Mouse (Mus musculus) hindbrain, embryonic 14.5 days (tissue): ENCODE measurements around the gene Phf6. TPM values are rescaled to one million over a fixed set of nuclear protein-coding genes. Genes with fewer than 3 reads are reported as not detected.

Source experiments
- ATAC-seq: fragments of 200-750 bp; cut with Nextera tagmentation; 2 replicates; pipeline ENCODE4 v1.8.0; 2017; ENCODE audit warnings: moderate number of reproducible peaks, mild to moderate bottlenecking, moderate TSS enrichment, moderate library complexity; ENCODE audit not compliant: low FRiP score
- DNase-seq: peaks from one replicate; pipeline ENCODE4 v3.0.0-alpha.2; 2015; ENCODE audit warnings: low spot score
- H3K27ac ChIP-seq: fragments of 300-500 bp; sonication (generic); 2 replicates; pipeline ENCODE4 v1.5.1; 2014; ENCODE audit warnings: mild to moderate bottlenecking, moderate library complexity
- H3K27me3 ChIP-seq: fragments of 300-500 bp; sonication (generic); 2 replicates; pipeline ENCODE4 v1.6.1; 2014; ENCODE audit warnings: mild to moderate bottlenecking, low read length, mixed read lengths; ENCODE audit not compliant: control insufficient read depth, insufficient read depth
- H3K36me3 ChIP-seq: fragments of 300-500 bp; sonication (generic); replicated peaks from 2 replicates; pipeline ENCODE4 v1.6.1; 2014; ENCODE audit not compliant: control insufficient read depth, insufficient read depth
- H3K4me1 ChIP-seq: fragments of 300-500 bp; sonication (generic); replicated peaks from 2 replicates; pipeline ENCODE4 v1.6.1; 2014; ENCODE audit warnings: antibody characterized with exemption, low read length, mixed read lengths; ENCODE audit not compliant: control insufficient read depth, insufficient read depth
- H3K4me2 ChIP-seq: fragments of 300-500 bp; sonication (generic); replicated peaks from 2 replicates; pipeline ENCODE4 v1.6.1; 2014; ENCODE audit warnings: mild to moderate bottlenecking, moderate library complexity
- H3K4me3 ChIP-seq: fragments of 300-500 bp; sonication (generic); replicated peaks from 2 replicates; pipeline ENCODE4 v1.5.1; 2014; ENCODE audit warnings: mild to moderate bottlenecking, low read length
- H3K9ac ChIP-seq: fragments of 300-500 bp; sonication (generic); 2 replicates; pipeline ENCODE4 v1.6.1; 2014
- H3K9me3 ChIP-seq: fragments of 300-500 bp; sonication (generic); 2 replicates; pipeline ENCODE4 v1.6.1; 2016; ENCODE audit warnings: low read length; ENCODE audit not compliant: control insufficient read depth
- WGBS: fragments of 180-500 bp; shearing (Covaris S2); extraction: QIAGEN DNeasy Blood & Tissue Kit; methylation state at CpG from one replicate; pipeline ENCODE4 v1.1.7; 2014; 5-methylcytosine and 5-hydroxymethylcytosine counted together
- polyA plus RNA-seq: library from polyadenylated mRNA; unstranded; fragments of >200 nt; fragmentation: Nextera tagmentation; extraction: Ambion mirVana; gene quantifications from 2 replicates; pipeline ENCODE4 v1.2.1, GENCODE M21; 2014

The Phf6 gene
- polyA plus RNA-seq, 1 experiment from 2014 or later = 71.2 TPM

DNA sequence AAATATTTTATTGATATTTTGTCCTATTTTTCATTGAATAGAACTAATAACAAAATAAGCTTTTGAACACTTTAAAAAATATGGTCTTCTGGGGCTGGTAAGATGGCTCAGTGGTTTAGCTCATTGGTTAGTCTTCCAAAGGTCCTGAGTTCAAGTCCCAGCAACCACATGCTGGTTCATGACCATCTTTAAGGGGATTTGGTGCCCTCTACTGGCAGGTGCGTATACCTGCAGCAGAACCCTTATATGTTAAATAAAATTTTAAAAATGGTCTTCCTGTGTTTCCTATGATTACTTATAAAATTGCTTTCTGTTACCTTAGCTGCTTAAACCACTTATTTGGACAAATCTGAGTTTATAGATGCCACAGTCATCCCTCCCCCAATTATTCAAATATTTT is 16.8 kb downstream of the Phf6 start:
- Histone ChIP-seq H3K4me3 (no peak overlapping the region), H3K9me3 (no peaks in the 10 kb centered on the region), H3K36me3 (no peaks in the 10 kb centered on the region; the same call in 1 of the 2 replicates), H3K4me2 (no peak overlapping the region), H3K9ac (no peak overlapping the region), H3K27me3 (no peaks in the 10 kb centered on the region), H3K4me1 (no peaks in the 10 kb centered on the region), H3K27ac (no peak overlapping the region)
- 46% methylated on average over 1 of the region's 1 CpGs for WGBS
- DNase-seq (no peak), ATAC-seq (no peak)

DNA sequence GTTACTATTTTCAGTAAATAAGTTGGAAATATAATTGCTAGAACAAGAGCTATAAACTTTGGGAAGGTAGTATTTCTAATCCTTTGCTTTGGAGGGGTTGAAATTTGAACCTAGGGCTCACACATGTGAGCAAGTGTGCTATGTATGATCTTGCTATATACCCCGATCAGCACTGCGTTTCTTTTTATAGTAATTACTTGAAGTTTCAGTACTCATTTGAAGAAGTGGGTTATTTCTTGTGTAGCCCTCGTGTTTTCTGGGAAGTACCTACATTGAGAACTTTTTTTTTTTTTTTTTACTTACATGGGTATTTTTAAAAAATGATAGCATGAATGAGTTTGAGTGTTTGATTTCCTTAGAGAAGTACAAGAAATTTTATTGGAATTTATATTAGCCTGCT is 17.7 kb downstream of the Phf6 start:
- ATAC-seq (no peak), DNase-seq (no peak)
- H3K36me3 ChIP-seq = no peaks in the 10 kb centered on the region; the same call in 1 of the 2 replicates
- H3K9ac ChIP-seq = no peak overlapping the region
- H3K4me3 ChIP-seq = no peak overlapping the region
- H3K9me3 ChIP-seq = no peaks in the 10 kb centered on the region
- H3K27me3 ChIP-seq = no peaks in the 10 kb centered on the region
- WGBS = 80% methylated on average over 3 of the region's 3 CpGs
- H3K27ac ChIP-seq = no peak overlapping the region
- H3K4me1 ChIP-seq = no peaks in the 10 kb centered on the region
- H3K4me2 ChIP-seq = no peak overlapping the region

DNA sequence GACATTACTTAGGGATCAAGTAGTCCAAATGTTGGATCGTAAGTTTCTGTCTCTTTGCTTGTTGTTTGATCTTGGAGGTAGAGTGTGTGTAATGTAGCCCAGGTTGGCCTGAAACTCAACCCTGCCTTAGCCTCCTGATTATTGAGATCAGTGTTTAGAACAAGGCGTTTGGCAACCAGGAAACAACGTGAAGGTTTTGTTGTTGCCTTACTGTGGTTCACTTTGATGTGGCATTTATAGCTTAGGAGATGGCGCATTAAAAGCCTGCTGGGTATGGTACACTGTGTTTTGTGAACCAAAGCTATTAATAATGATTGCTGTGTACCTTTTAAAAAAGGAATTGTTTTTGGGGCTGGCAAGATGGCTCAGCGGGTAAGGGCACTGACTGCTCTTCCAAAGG is 18.1 kb downstream of the Phf6 start:
- Histone ChIP-seq H3K27ac (no peak overlapping the region), H3K4me3 (no peak overlapping the region), H3K9ac (no peak overlapping the region), H3K36me3 (no peaks in the 10 kb centered on the region; the same call in 1 of the 2 replicates), H3K4me2 (no peak overlapping the region), H3K4me1 (no peaks in the 10 kb centered on the region), H3K27me3 (no peaks in the 10 kb centered on the region), H3K9me3 (no peaks in the 10 kb centered on the region)
- ATAC-seq (no peak), DNase-seq (no peak)
- 91% methylated on average over 5 of the region's 5 CpGs for WGBS

DNA sequence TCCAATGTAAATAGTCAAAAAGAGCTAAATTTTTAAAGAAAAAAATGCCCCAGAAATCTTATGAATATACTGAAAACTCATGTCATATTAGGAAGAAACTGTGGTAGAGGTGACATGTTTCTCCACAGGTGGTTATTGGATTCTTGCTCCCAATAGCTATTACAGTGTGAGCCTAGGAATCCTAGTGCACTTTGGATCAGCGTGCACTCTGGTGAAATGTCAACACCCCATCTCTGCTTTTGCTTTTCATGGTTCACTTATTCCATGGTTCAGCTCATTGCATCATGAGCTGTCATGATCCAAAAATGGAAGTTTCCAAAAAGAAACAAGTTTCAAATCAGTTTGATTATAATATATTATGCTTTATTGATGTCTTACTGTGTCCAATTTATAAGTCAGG is 20.1 kb downstream of the Phf6 start:
- Histone ChIP-seq H3K36me3 (no peaks in the 10 kb centered on the region; the same call in 1 of the 2 replicates), H3K4me3 (no peak overlapping the region), H3K27ac (no peak overlapping the region), H3K4me1 (no peaks in the 10 kb centered on the region), H3K9ac (no peak overlapping the region), H3K4me2 (no peak overlapping the region), H3K9me3 (no peaks in the 10 kb centered on the region), H3K27me3 (no peaks in the 10 kb centered on the region)
- no peak for ATAC-seq
- DNase-seq = no peak
- WGBS = 67% methylated on average over 1 of the region's 1 CpGs

DNA sequence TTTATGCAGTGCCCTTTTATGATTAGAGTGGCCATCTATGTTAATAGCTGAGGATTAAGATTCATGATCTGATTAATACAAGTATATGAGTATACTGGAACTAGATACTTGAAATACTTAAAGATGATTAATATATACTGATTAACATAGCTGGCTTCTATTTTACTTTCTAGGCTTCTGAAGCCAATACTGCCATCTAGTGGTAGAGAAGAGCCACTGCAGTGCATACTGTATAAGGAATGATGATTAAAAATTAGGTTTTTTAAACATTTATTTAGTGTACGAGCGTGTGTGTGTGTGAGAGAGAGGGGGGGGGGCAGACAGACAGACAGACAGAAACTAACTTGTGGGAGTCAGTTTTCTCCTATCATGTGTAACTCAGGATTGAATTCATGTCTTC is 22.4 kb downstream of the Phf6 start:
- Histone ChIP-seq H3K9me3 (no peaks in the 10 kb centered on the region), H3K4me2 (no peak overlapping the region), H3K9ac (no peak overlapping the region), H3K27me3 (no peaks in the 10 kb centered on the region), H3K4me3 (no peak overlapping the region), H3K4me1 (no peaks in the 10 kb centered on the region), H3K36me3 (no peaks in the 10 kb centered on the region; the same call in none of the 2 replicates), H3K27ac (no peak overlapping the region)
- WGBS = 81% methylated on average over 2 of the region's 2 CpGs
- DNase-seq = peak; percentile 35
- ATAC-seq = no peak

DNA sequence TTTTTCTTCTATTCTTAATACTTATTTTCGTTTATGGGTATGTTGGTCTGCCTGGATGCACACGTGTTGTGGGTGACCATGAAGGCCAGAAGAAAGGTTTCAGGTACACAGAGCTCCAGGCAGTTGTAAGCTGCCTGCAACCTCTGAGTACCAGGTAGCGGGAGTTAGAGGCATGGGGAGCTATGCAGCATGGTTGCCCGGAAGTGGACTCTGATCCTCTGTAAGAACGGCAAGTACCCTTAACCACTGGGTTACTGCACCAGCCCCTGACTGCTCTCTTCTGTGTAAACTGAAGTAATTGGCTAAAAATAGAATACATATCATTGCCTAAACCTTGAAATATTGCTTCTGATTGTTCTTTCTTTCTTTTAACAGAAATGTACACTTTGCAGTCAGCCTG is 33.4 kb downstream of the Phf6 start:
- DNase-seq (no peak), ATAC-seq (no peak)
- H3K4me3 ChIP-seq = no peak overlapping the region
- 91% methylated on average over 5 of the region's 5 CpGs for WGBS
- no peak overlapping the region for H3K4me2 ChIP-seq
- H3K36me3 ChIP-seq = peaks cover 52% of the 10 kb centered on the region
- no peaks in the 10 kb centered on the region for H3K27me3 ChIP-seq
- no peaks in the 10 kb centered on the region for H3K4me1 ChIP-seq
- H3K27ac ChIP-seq = no peak overlapping the region
- no peaks in the 10 kb centered on the region for H3K9me3 ChIP-seq
- H3K9ac ChIP-seq = no peak overlapping the region

DNA sequence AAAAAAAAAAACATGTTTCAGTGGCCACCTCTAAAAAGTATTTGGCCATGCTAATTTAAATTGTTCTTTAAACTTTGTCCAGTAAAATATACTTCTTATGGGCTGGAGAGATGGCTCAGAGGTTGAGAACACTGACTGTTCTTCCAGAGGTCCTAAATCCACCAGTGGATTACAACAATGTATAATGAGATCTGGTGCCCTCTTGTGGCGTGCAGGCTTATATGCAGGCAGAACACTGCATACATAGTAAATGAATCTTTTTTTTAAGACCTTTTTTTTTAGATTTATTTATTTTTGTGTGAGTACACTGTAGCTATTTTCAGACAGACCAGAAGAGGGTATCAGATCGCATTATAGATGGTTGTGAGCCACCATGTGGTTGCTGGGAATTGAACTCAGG is 37.6 kb downstream of the Phf6 start:
- Histone ChIP-seq H3K27me3 (no peaks in the 10 kb centered on the region), H3K9ac (no peak overlapping the region), H3K4me1 (no peaks in the 10 kb centered on the region), H3K4me3 (no peak overlapping the region), H3K36me3 (peaks cover 56% of the 10 kb centered on the region), H3K9me3 (no peaks in the 10 kb centered on the region), H3K4me2 (no peak overlapping the region), H3K27ac (no peak overlapping the region)
- peak; percentile 34 for DNase-seq
- WGBS = 76% methylated on average over 2 of the region's 2 CpGs
- ATAC-seq = no peak

DNA sequence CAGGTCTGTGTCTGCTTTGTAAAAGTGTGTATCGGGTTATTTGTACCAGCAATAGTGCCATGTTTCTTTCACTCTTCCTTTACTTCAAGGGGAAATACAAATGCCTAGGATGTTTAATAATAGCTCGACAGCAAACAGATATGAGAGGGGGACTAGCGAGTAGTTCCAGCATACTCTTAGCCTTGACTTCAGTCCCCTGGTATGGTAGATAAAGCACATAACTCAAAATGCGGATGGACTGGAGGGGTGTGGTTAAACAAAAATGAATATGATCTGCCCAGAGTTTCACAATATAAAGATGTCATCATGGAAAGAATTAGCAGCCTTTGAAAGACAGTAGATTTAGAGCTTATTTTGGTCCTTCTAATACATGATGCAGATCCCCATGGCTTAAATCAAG is 44.9 kb downstream of the Phf6 start:
- Histone ChIP-seq H3K9me3 (no peaks in the 10 kb centered on the region), H3K27ac (no peak overlapping the region), H3K4me1 (no peaks in the 10 kb centered on the region), H3K4me2 (no peak overlapping the region), H3K9ac (no peak overlapping the region), H3K36me3 (peaks cover 25% of the 10 kb centered on the region; the same call in 1 of the 2 replicates), H3K27me3 (no peaks in the 10 kb centered on the region), H3K4me3 (no peak overlapping the region)
- 91% methylated on average over 4 of the region's 4 CpGs for WGBS
- no peak for DNase-seq
- ATAC-seq = no peak

DNA sequence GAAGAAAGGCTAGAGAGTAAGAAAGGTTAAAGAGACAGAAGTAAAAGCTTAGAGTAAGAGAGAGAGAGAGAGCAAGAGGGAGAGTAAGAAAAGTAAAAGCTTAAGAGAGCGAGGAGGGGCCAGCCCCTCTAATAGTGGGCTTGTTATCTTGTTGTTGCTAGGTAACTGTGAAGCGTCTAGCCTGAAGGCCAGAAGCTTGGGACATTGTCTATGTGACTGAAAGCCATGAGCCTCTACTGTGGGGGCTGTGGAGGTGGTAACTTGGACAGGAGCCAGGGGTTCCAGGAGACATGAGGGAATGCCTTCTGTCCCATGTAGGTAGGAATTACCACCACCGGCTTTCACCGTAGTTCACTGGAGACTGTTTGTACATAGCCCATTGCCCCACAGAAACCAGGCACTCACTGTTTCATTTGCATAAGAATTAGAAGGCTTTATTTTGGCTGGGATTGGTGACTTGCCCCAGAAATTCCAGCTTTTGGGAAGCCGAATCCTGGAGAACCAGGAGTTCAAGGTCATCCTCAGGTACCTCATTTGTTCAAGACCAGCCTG is 49.6 kb downstream of the Phf6 start:
- H3K27me3 ChIP-seq = no peaks in the 10 kb centered on the region
- no peak overlapping the region for H3K9ac ChIP-seq
- H3K27ac ChIP-seq = no peak overlapping the region
- H3K4me1 ChIP-seq = no peaks in the 10 kb centered on the region
- DNase-seq (no peak), ATAC-seq (no peak)
- WGBS = 38% methylated on average over 5 of the region's 5 CpGs
- no peak overlapping the region for H3K4me2 ChIP-seq
- H3K9me3 ChIP-seq = no peaks in the 10 kb centered on the region
- no peaks in the 10 kb centered on the region for H3K36me3 ChIP-seq
- no peak overlapping the region for H3K4me3 ChIP-seq

DNA sequence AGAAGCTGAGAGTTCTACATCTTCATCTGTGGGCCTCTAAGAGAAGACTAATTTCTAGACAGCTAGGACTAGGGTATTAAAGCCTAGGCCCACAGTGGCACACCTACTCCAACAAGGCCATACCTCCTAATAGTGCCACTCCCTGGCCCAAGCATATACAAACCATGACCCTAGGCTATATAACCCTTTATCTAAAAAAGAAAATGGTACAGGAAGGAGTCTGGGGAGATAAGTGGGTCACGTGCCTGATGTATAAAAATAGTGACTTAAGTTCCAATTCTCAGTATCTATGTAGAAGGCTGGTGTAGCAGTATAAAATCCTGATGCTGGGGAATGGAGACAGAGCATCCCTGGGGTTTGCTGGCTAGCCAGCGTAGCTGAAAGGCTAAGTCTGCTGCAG is 53.1 kb downstream of the Phf6 start:
- no peaks in the 10 kb centered on the region for H3K9me3 ChIP-seq
- no peak overlapping the region for H3K27ac ChIP-seq
- H3K4me3 ChIP-seq = no peak overlapping the region
- no peak for ATAC-seq
- no peaks in the 10 kb centered on the region for H3K36me3 ChIP-seq
- H3K4me2 ChIP-seq = no peak overlapping the region
- no peak for DNase-seq
- H3K9ac ChIP-seq = no peak overlapping the region
- no peaks in the 10 kb centered on the region for H3K27me3 ChIP-seq
- H3K4me1 ChIP-seq = no peaks in the 10 kb centered on the region
- WGBS = 92% methylated on average over 2 of the region's 2 CpGs
